Mouse (Mus musculus) spleen, adult 12 weeks (tissue): Measurements from ENCODE around the gene Mobp.
"Not testable (repeated sequence)": the region's sequence is repeated elsewhere in the genome, so short reads cannot be mapped to it uniquely, and the experiment has no call there.

Experiments
- DNase-seq: peaks from one replicate; pipeline ENCODE4 v3.0.0; 2022; ENCODE audit warnings: low spot score

The Mobp gene

GRCm38 (mm10) chr9:120149222-120149828, at the start of gene Mobp:
Mobp (plus strand) TSS chr9:120149707.
- DNase-seq = no peak

DNA sequence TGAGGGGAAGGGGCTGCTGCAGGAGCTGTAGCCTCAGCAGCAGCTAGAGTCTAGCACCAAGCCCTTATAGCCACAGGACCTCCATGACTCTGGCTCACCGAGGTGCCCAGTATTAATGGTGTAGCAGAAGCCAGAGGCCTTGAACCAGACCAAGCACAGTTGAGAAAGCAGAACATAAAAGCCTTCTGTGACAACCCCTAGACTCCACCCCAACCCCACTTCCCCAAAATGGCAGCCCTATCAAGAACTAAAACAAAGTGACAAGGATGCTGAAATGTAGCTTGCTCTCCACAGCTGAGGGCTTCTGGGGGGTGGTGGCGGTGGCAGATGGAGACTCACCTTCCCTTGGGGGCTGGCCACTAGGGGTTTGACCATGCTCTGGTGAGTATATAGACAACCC, 48.3 kb upstream of the Mobp start:
- DNase-seq = no peak

- not testable (repeated sequence) for DNase-seq
These were observed 40.6 kb upstream of the Mobp start for GRCm38 (mm10) chr9:120108953-120109352.

- DNase-seq = peak; percentile 92
These were observed 39.1 kb upstream of the Mobp start, which contains the start of gene Slc25a38 for GRCm38 (mm10) chr9:120110211-120111018. Slc25a38 (plus strand) TSS chr9:120110374.

DNA sequence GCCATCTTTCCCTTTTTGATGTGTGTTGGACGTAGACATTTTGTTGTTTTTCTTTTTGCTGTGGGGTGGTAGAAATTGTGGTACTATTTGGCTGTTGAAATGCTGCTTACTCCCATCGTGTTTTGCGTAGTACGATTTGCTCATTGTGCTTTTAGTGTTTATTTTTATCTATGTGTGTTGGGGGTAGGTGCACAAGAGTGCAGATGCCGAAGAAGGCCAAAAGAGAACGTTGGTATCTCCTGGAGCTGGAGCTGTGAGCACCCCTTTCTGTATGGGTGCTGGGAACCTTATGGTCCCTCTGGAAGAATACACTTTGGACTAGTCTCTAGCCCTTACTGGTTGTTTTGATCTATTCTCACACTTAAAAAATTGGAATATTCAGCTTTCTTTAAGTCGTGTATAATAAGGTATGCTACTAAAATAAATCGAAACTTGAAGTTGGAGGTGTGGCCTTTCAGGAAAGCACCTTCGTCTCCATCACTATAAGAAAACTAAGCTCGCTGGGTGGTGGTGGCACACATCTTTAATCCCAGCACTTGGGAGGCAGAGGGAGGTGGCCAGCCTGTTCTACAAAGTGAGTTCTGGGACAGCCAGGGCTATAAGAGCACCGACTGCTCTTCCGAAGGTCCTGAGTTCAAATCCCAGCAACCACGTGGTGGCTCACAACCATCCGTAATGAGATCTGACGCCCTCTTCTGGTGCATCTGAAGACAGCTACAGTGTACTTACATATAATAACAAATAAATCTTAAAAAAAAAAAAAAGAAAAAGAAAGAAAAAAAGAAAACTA, 38.2 kb upstream of the Mobp start:
- no peak for DNase-seq

DNA sequence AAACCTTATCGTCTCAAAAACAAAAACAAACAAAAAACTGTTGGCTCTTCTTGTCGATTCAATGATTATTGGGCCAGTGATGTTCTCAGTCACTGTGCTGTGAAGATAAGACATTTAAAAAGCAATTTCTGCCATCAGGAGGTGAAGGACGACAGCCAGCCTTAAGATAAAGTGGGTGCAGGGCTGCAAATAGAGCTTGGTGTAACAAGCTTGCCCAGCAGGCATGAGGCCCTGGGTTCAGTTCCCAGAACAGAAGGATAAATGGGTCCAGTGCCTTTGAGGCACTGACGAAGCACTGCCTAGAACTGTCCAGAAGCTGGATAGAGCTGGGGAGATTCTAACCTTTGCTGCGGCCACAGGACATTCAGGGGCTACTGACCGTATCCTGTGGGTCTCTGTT, 37.0 kb upstream of the Mobp start:
- no peak for DNase-seq

DNA sequence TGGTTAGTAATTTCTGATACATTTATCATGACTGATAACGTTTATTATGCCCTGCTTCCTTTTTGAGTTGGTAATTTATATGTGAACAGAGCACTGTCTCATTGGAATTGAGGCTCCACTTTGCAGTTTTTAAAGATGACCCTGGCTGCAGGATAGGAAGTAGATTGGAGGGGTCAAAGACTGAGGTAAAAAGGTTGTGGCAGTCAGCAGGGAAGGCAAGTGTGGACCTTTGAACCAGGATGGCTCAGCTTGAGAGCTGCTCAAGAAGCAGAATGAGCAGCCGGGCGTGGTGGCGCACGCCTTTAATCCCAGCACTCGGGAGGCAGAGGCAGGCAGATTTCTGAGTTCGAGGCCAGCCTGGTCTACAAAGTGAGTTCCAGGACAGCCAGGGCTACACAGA, 36.1 kb upstream of the Mobp start:
- no peak for DNase-seq

GRCm38 (mm10) chr9:120114051-120114788, 35.3 kb upstream of the Mobp start:
- DNase-seq = no peak

- DNase-seq = peak; percentile 44
These were observed 34.7 kb upstream of the Mobp start for GRCm38 (mm10) chr9:120114789-120115151.

DNA sequence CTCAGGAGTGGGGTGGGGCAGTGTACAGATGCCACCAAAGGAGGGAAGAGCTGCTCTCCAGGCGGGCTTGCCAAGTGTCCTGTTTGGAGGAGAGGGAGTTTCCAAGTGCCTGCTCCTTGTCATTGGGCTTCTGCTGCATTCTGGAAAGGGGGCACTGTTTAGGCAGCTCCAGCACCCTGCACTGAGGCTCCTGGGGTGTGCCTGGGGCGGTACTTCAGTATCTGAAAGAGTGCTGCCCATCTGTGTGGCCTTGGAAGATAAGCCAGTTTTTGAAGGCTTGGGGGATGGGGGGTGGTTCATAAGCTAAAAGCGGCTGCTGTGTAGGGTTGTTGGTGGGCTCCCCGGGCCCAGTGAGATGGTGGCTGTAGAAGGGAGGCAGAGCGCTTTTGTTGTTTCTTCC, 33.9 kb upstream of the Mobp start:
- peak; percentile 58 for DNase-seq

GRCm38 (mm10) chr9:120116184-120116624, 33.3 kb upstream of the Mobp start:
- DNase-seq = peak; percentile 42

DNA sequence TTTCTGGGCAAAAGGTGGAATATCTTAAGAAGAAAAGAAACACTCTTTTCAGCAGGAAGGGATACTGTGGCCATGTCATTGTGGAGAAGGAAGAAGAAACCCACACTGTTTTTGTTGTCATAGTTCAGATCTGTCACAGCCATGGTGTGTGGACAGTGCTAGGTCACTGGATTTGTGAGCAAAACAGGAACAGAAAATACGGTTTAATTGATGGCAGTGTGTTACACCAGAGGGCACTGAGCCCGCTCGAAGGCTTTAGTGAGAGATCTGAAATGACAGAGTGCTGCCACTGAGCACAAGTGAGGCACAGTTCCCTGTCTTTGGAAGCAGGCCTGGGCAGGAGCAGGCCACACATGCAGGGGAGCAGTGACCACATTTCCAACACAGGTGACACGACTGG, 31.3 kb upstream of the Mobp start:
- DNase-seq = no peak

DNA sequence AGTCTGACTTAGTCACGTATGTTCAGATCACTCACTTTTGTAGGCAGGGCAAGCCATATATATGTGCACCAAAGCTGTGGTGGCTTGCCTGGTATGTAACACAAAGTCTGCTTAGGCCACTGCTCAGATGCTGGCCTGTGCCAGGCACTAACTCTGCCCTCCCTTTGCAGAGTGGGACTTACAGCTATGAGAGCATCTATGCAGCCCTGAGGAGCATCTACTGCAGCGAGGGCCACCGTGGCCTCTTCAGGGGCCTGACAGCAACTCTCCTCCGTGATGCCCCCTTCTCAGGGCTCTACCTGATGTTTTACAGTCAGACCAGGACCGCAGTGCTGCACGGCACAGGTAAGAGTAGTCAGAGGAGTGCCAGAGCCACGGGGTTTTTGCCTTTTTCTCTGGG, 29.0 kb upstream of the Mobp start:
- no peak for DNase-seq

GRCm38 (mm10) chr9:120126868-120127267, 22.6 kb upstream of the Mobp start:
- DNase-seq = no peak

DNA sequence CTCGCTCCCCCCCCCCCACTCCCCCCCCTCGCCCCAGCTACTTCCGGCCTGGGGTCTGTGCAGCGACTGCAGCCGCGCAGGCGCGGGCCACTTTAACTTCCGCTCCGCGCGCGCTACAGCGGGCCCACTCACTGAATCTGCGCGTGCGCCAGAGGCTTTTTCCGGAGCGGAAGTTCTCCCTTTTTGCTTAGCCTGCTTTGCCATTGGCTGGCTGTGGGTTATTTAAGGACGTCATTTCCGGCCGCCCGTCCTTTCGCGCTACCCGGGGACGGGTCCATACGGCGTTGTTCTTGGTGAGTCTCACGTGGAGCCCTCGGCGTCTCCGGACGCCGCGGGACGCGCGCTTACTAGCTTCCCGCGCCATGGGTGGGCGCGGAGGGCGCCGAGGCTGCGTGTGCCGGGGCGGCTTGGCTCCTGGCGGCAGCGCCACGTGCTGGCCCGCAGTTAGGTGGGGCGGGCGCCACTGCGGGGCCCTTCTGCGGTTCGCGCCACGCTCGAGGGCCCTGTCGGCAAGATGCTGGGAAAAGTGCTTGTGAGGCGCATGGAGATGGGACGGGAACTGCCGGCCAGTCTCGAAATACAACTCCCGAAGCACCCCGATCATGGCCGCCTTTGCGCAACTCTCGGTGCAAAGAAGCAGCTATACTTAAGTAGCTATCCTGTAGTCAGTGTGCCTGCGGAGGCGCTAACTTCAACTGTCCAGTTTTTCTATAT, 21.8 kb upstream of the Mobp start, which contains the start of gene Rpsa:
Rpsa (plus strand) TSS at position 152 of the 714 bp plus-strand sequence.
- peak; percentile 90 for DNase-seq

GRCm38 (mm10) chr9:120129276-120129675, 20.2 kb upstream of the Mobp start:
- no peak for DNase-seq

- DNase-seq = no peak
These were observed 17.7 kb upstream of the Mobp start for GRCm38 (mm10) chr9:120131784-120132288.

DNA sequence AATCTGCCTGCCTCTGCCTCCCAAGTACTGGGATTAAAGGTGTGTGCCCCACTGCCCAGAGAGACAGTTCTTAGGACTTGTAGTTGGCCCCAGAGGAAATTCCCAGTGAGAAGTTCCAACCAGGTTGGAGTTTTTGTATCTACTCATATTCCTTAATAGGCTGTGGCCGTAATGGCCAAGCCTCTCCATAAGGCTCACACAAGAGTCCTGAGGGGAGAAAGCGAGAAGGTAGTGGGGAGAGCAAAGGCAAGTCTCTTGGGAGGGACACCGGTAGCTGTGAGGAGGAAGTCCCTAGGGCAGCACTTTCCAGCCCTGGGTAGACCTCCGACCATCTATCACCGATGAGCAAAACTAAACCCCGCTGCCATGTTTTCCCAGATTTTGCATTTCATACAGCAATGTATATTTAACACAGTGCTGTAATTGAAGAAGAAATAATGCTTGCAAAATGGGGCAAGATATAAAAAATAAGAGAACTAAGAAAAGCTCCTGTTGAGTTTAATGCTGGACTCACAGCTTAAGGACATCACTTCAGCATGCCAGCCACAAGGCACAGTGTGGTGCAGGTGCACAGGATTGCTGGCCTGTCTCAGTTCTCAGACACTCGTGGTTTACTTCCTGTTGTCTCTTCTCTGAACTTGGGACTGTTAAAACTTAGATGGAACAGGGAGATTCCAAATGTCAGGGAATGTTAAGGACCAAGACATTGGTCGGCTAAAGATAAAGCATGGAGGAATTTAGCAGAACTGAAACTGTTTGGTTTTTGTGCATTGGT, 16.3 kb upstream of the Mobp start:
- DNase-seq = no peak

GRCm38 (mm10) chr9:120133755-120134475, 15.6 kb upstream of the Mobp start:
- DNase-seq = no peak
